Mouse (Mus musculus) lung, postnatal 0 days (tissue): ENCODE results near the gene Cpb2. TPM values are rescaled to one million over a fixed set of nuclear protein-coding genes. Genes with fewer than 3 reads are reported as not detected.
A peak's percentile ranks its signal among the peaks of the same experiment; 100 is the strongest.

Experiments
- ATAC-seq: fragments of 200-750 bp; cut with Nextera tagmentation; 2 replicates; pipeline ENCODE4 v1.8.0; 2017; ENCODE audit warnings: moderate library complexity
- DNase-seq: peaks from one replicate; pipeline ENCODE4 v3.0.0-alpha.2; 2016; ENCODE audit warnings: low spot score
- H3K27ac ChIP-seq: fragments of 300-500 bp; sonication (generic); 2 replicates; pipeline ENCODE4 v1.5.1; 2014; ENCODE audit warnings: antibody characterized with exemption, mild to moderate bottlenecking, low read length, mixed read lengths
- H3K27me3 ChIP-seq: fragments of 300-500 bp; sonication (generic); replicated peaks from 2 replicates; pipeline ENCODE4 v1.6.1; 2014; ENCODE audit warnings: low read length, mixed read lengths; ENCODE audit not compliant: insufficient read depth
- H3K36me3 ChIP-seq: fragments of 300-500 bp; sonication (generic); 2 replicates; pipeline ENCODE4 v1.6.1; 2014; ENCODE audit warnings: low read length, mixed read lengths; ENCODE audit not compliant: insufficient read depth
- H3K4me1 ChIP-seq: fragments of 300-500 bp; sonication (generic); 2 replicates; pipeline ENCODE4 v1.6.1; 2014; ENCODE audit warnings: antibody characterized with exemption, low read depth, low read length, mixed read lengths; ENCODE audit not compliant: insufficient read depth
- H3K4me2 ChIP-seq: fragments of 300-500 bp; sonication (generic); replicated peaks from 2 replicates; pipeline ENCODE4 v1.6.1; 2014; ENCODE audit warnings: low read depth, mild to moderate bottlenecking, low read length, moderate library complexity, mixed read lengths
- H3K4me3 ChIP-seq: fragments of 300-500 bp; sonication (generic); 2 replicates; pipeline ENCODE4 v1.5.1; 2014; ENCODE audit warnings: low read depth, low read length
- H3K9ac ChIP-seq: fragments of 300-500 bp; sonication (generic); replicated peaks from 2 replicates; pipeline ENCODE4 v1.6.1; 2014; ENCODE audit warnings: low read depth, mild to moderate bottlenecking
- H3K9me3 ChIP-seq: fragments of 300-500 bp; sonication (generic); 2 replicates; pipeline ENCODE4 v1.6.1; 2016; ENCODE audit warnings: low read length, mixed read lengths
- CTCF ChIP-seq: IDR thresholded peaks from 2 replicates; pipeline ENCODE4 v1.5.1; 2016; ENCODE audit warnings: antibody characterized with exemption, mild to moderate bottlenecking
- EP300 ChIP-seq: IDR thresholded peaks from 2 replicates; pipeline ENCODE4 v1.6.1; 2016; ENCODE audit warnings: antibody characterized with exemption, mild to moderate bottlenecking, control low read depth
- WGBS: fragments of 180-500 bp; shearing (Covaris S2); extraction: QIAGEN DNeasy Blood & Tissue Kit; methylation state at CpG from one replicate; pipeline ENCODE4 v1.1.7; 2014; 5-methylcytosine and 5-hydroxymethylcytosine counted together
- polyA plus RNA-seq: library from polyadenylated mRNA; unstranded; fragments of >200 nt; fragmentation: Nextera tagmentation; extraction: Ambion mirVana; gene quantifications from 2 replicates; pipeline ENCODE4 v1.2.1, GENCODE M21; 2015

Gene Cpb2
- polyA plus RNA-seq, 1 experiment from 2014 or later = not detected

- Histone ChIP-seq H3K4me2 (no peak overlapping the region), H3K36me3 (no peaks in the 10 kb centered on the region), H3K27me3 (no peaks in the 10 kb centered on the region), H3K27ac (no peak overlapping the region), H3K4me1 (no peaks in the 10 kb centered on the region), H3K9me3 (no peaks in the 10 kb centered on the region), H3K9ac (no peak overlapping the region), H3K4me3 (no peak overlapping the region)
- DNase-seq (no peak), ATAC-seq (no peak)
- TF ChIP-seq CTCF (no peak), EP300 (no peak)
- 82% methylated on average over 5 of the region's 5 CpGs for WGBS
Observed at GRCm38 (mm10) chr14:75269531-75269930, 27.4 kb downstream of the Cpb2 start.

GRCm38 (mm10) chr14:75279716-75280115, 37.6 kb downstream of the Cpb2 start:
- WGBS = 80% methylated on average over 6 of the region's 6 CpGs
- H3K36me3 ChIP-seq = no peaks in the 10 kb centered on the region
- H3K4me3 ChIP-seq = no peak overlapping the region
- H3K27ac ChIP-seq = no peak overlapping the region
- no peaks in the 10 kb centered on the region for H3K9me3 ChIP-seq
- no peak for TF ChIP-seq EP300
- no peak for TF ChIP-seq CTCF
- no peak overlapping the region for H3K9ac ChIP-seq
- ATAC-seq (no peak), DNase-seq (no peak)
- no peaks in the 10 kb centered on the region for H3K27me3 ChIP-seq
- no peak overlapping the region for H3K4me2 ChIP-seq
- no peaks in the 10 kb centered on the region; the same call in 1 of the 2 replicates for H3K4me1 ChIP-seq

- Histone ChIP-seq H3K9me3 (no peaks in the 10 kb centered on the region), H3K27ac (no peak overlapping the region), H3K36me3 (no peaks in the 10 kb centered on the region), H3K4me3 (no peak overlapping the region), H3K4me2 (no peak overlapping the region), H3K9ac (no peak overlapping the region), H3K27me3 (no peaks in the 10 kb centered on the region), H3K4me1 (no peaks in the 10 kb centered on the region; the same call in 1 of the 2 replicates)
- DNase-seq = peak; percentile 35
- 31% methylated on average over 5 of the region's 5 CpGs for WGBS
- no peak for TF ChIP-seq CTCF
- no peak for TF ChIP-seq EP300
- ATAC-seq = no peak
Observed at GRCm38 (mm10) chr14:75280406-75280805, 38.3 kb downstream of the Cpb2 start.

GRCm38 (mm10) chr14:75283609-75284192, 41.6 kb downstream of the Cpb2 start:
- WGBS = 7% methylated on average over 19 of the region's 19 CpGs
- peak overlapping the region; percentile 85 for H3K4me2 ChIP-seq
- DNase-seq (no peak), ATAC-seq (peak; percentile 8)
- no peaks in the 10 kb centered on the region for H3K27me3 ChIP-seq
- H3K9ac ChIP-seq = peak overlapping the region; percentile 89
- H3K36me3 ChIP-seq = no peaks in the 10 kb centered on the region
- no peaks in the 10 kb centered on the region for H3K9me3 ChIP-seq
- no peaks in the 10 kb centered on the region; the same call in 1 of the 2 replicates for H3K4me1 ChIP-seq
- H3K4me3 ChIP-seq = peak overlapping the region; percentile 97
- H3K27ac ChIP-seq = peak overlapping the region; percentile 91
- TF ChIP-seq EP300 (no peak), CTCF (no peak)

GRCm38 (mm10) chr14:75284193-75284915, 42.3 kb downstream of the Cpb2 start, which contains the start of gene Zc3h13:
Zc3h13 (plus strand) TSS chr14:75284373.
- under 1% methylated on average over 61 of the region's 61 CpGs for WGBS
- peak; percentile 19 for TF ChIP-seq CTCF
- no peak for TF ChIP-seq EP300
- Histone ChIP-seq H3K9ac (peak within 1 kb of the TSS; percentile 89), H3K9me3 (no peaks in the 10 kb centered on the region), H3K4me1 (no peaks in the 10 kb centered on the region; the same call in 1 of the 2 replicates), H3K4me2 (peak within 1 kb of the TSS; percentile 85), H3K36me3 (no peaks in the 10 kb centered on the region), H3K27me3 (no peaks in the 10 kb centered on the region), H3K4me3 (peak within 1 kb of the TSS; percentile 97), H3K27ac (peak within 1 kb of the TSS; percentile 91)
- DNase-seq = peak; percentile 92
- peak; percentile 99 for ATAC-seq

GRCm38 (mm10) chr14:75301081-75301480, 59.0 kb downstream of the Cpb2 start:
- whole genome bisulfite sequencing = 86% methylated on average over 1 of the region's 1 CpGs
- H3K4me1 ChIP-seq = no peaks in the 10 kb centered on the region
- H3K4me3 ChIP-seq = no peak overlapping the region
- no peak for ATAC-seq
- H3K9ac ChIP-seq = no peak overlapping the region
- no peak overlapping the region for H3K4me2 ChIP-seq
- no peaks in the 10 kb centered on the region for H3K36me3 ChIP-seq
- TF ChIP-seq CTCF (no peak), EP300 (no peak)
- H3K27ac ChIP-seq = no peak overlapping the region
- DNase-seq = no peak
- no peaks in the 10 kb centered on the region for H3K9me3 ChIP-seq
- H3K27me3 ChIP-seq = no peaks in the 10 kb centered on the region
